Mouse (Mus musculus) embryonic fibroblast, embryonic 13.5 days (primary cell): ENCODE measurements around the gene Cux1.

Experiments used
- CTCF ChIP-seq: IDR thresholded peaks from 2 replicates; pipeline ENCODE4 v1.5.1; 2011; ENCODE audit warnings: mild to moderate bottlenecking, control low read depth, low read length, moderate library complexity, borderline replicate concordance; ENCODE audit not compliant: insufficient read depth
- POLR2A ChIP-seq: IDR thresholded peaks from 2 replicates; pipeline ENCODE4 v1.6.1; 2011; ENCODE audit warnings: low read depth, mild to moderate bottlenecking, control low read depth, low read length, moderate library complexity

GRCm38 (mm10) chr5:136422948-136423347, 144.3 kb downstream of the Cux1 start:
- no peak for TF ChIP-seq POLR2A
- TF ChIP-seq CTCF, result no peak
